Mouse (Mus musculus) cortical plate, adult 2 months (tissue): ENCODE results near the gene Hoxd10. TPM values are rescaled to one million over a fixed set of nuclear protein-coding genes. Genes with fewer than 3 reads are reported as not detected.

ENCODE experiments used
- H3K27ac ChIP-seq: fragments of 200-500 bp; 2 replicates; pipeline ENCODE4 v1.5.1; 2012; ENCODE audit warnings: low read length, control low read depth, inconsistent platforms; ENCODE audit not compliant: insufficient read depth
- H3K4me1 ChIP-seq: fragments of 200-500 bp; 2 replicates; pipeline ENCODE4 v1.6.1; 2011; ENCODE audit warnings: low read length; ENCODE audit not compliant: control insufficient read depth, insufficient read depth
- H3K4me3 ChIP-seq: fragments of 200-500 bp; 2 replicates; pipeline ENCODE4 v1.5.1; 2011; ENCODE audit warnings: mild to moderate bottlenecking, low read length, control low read depth; ENCODE audit not compliant: insufficient read depth
- CTCF ChIP-seq: fragments of 200-500 bp; IDR thresholded peaks from 2 replicates; pipeline ENCODE4 v1.5.1; 2011; ENCODE audit warnings: mild to moderate bottlenecking, control low read depth, low read length; ENCODE audit not compliant: insufficient read depth; ENCODE audit errors: extremely low read depth
- POLR2A ChIP-seq: fragments of 200-500 bp; IDR thresholded peaks from 2 replicates; pipeline ENCODE4 v1.6.1; 2011; ENCODE audit warnings: mild to moderate bottlenecking, low read length, control low read depth; ENCODE audit not compliant: insufficient read depth; ENCODE audit errors: extremely low read depth
- polyA plus RNA-seq: library from polyadenylated mRNA; depleted of rRNA; stranded (reverse); fragments of >200 nt; gene quantifications from 2 replicates; pipeline ENCODE4 v1.2.3, GENCODE M21; 2012; rRNA removed

Hoxd10 gene
- polyA plus RNA-seq, 1 experiment: not detected

DNA sequence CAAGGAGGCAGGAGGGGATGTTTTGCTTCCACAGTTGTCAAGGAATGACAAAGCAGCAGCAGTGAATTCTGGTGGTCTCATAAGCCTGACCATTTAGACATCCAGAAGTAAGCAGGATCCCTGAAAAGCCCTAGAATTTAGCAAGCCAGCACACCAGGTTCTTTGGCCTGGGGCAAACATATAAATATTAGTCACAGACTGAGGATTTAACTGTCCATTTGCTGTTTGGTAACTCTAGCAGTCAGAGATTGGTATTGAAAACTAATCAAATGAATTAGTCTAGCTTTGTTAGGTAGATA is 50.2 kb downstream of the Hoxd10 start:
- TF ChIP-seq CTCF (no peak), POLR2A (no peak)
- Histone ChIP-seq H3K4me3 (no peak overlapping the region), H3K27ac (no peak overlapping the region)

More for the DNA sequence above, 50.2 kb downstream of the Hoxd10 start:
- no peaks in the 10 kb centered on the region for H3K4me1 ChIP-seq

Other genes starting within 250 kb of the Hoxd10 start
- 31.3 and 32.3 TPM in 2 replicates for gene Lnpk, start 112.5 kb upstream of the Hoxd10 start, polyA plus RNA-seq
- not detected in 2 replicates for gene Evx2, start 32.4 kb upstream of the Hoxd10 start, polyA plus RNA-seq
- not detected in 2 replicates for gene Hoxd13, start 23.6 kb upstream of the Hoxd10 start, polyA plus RNA-seq
- gene Hoxd12, start 16.9 kb upstream of the Hoxd10 start, polyA plus RNA-seq: not detected in 2 replicates
- not detected in 2 replicates for gene Hoxd11, start 12.4 kb upstream of the Hoxd10 start, polyA plus RNA-seq
- gene Hoxd9, start 5.8 kb downstream of the Hoxd10 start, polyA plus RNA-seq: not detected in 2 replicates
- gene Hoxd8, start 12.7 kb downstream of the Hoxd10 start, polyA plus RNA-seq: not detected in 2 replicates
- gene Hoxd3, start 20.0 kb downstream of the Hoxd10 start, polyA plus RNA-seq: not detected in 2 replicates
- gene Hoxd4, start 20.0 kb downstream of the Hoxd10 start, polyA plus RNA-seq: not detected in 2 replicates
- not detected in 2 replicates for gene Gm28230, start 34.8 kb downstream of the Hoxd10 start, polyA plus RNA-seq
- gene Hoxd1, start 71.1 kb downstream of the Hoxd10 start, polyA plus RNA-seq: 0.06 and 0.08 TPM in 2 replicates
- gene Mtx2, start 133.9 kb downstream of the Hoxd10 start, polyA plus RNA-seq: 42.1 and 44.2 TPM in 2 replicates